Mouse (Mus musculus) heart, adult 2 months (tissue): ENCODE results near the gene Them7.

ENCODE experiments used
- CTCF ChIP-seq: fragments of 200-600 bp; IDR thresholded peaks from 2 replicates; pipeline ENCODE4 v1.8.1; 2022; ENCODE audit warnings: antibody characterized with exemption, mild to moderate bottlenecking, moderate library complexity
- EP300 ChIP-seq: fragments of 200-500 bp; IDR thresholded peaks from 2 replicates; pipeline ENCODE4 v1.6.1; 2011; ENCODE audit warnings: low read depth, low read length, control low read depth; ENCODE audit not compliant: insufficient read depth
- POLR2A ChIP-seq: fragments of 200-500 bp; IDR thresholded peaks from 2 replicates; pipeline ENCODE4 v1.6.1; 2011; ENCODE audit warnings: mild to moderate bottlenecking, low read depth, low read length, control low read depth; ENCODE audit not compliant: insufficient read depth

- TF ChIP-seq CTCF (no peak), POLR2A (no peak), EP300 (no peak)
Observed at GRCm38 (mm10) chr2:105326067-105326466, 101.9 kb downstream of the Them7 start.
